Mouse (Mus musculus) C2C12 (cell line): ENCODE data around the gene Mfsd10. TPM values are rescaled to one million over a fixed set of nuclear protein-coding genes. Genes with fewer than 3 reads are reported as not detected.
"Not testable (repeated sequence)": the region's sequence is repeated elsewhere in the genome, so short reads cannot be mapped to it uniquely, and the experiment has no call there.

Experiments
- H3K27me3 ChIP-seq: one replicate; pipeline ENCODE4 v1.6.1; 2011; ENCODE audit not compliant: control insufficient read depth, insufficient read depth, insufficient read length
- H3K36me3 ChIP-seq: one replicate; pipeline ENCODE4 v1.6.1; 2011; ENCODE audit not compliant: control insufficient read depth, insufficient read depth
- H3K4me3 ChIP-seq: one replicate; pipeline ENCODE4 v1.5.1; 2011; ENCODE audit warnings: mild to moderate bottlenecking, control low read depth; ENCODE audit not compliant: poor library complexity, insufficient read depth, severe bottlenecking
- H3K79me2 ChIP-seq: one replicate; pipeline ENCODE4 v1.6.1; 2011; ENCODE audit not compliant: control insufficient read depth, insufficient read depth
- H3K79me3 ChIP-seq: one replicate; pipeline ENCODE4 v1.6.1; 2011; ENCODE audit warnings: low read depth, control low read depth
- H3ac ChIP-seq: one replicate; pipeline ENCODE3; 2011; ENCODE audit warnings: low read depth; ENCODE audit not compliant: control insufficient read depth, insufficient read length
- CEBPB ChIP-seq: IDR thresholded peaks from one replicate; pipeline ENCODE4 v1.6.1; 2011; ENCODE audit warnings: low read depth, mild to moderate bottlenecking, control low read depth, moderate library complexity
- CTCF ChIP-seq: IDR thresholded peaks from one replicate; pipeline ENCODE4 v1.5.1; 2011; ENCODE audit not compliant: control insufficient read depth, insufficient read depth, insufficient read length
- FOSL1 ChIP-seq: IDR thresholded peaks from one replicate; pipeline ENCODE4 v1.8.0; 2011; ENCODE audit warnings: mild to moderate bottlenecking, low read length; ENCODE audit not compliant: poor library complexity, insufficient read depth, severe bottlenecking
- MAX ChIP-seq: IDR thresholded peaks from one replicate; pipeline ENCODE4 v1.6.1; 2011; ENCODE audit warnings: mild to moderate bottlenecking, control low read depth
- MYOD1 ChIP-seq: IDR thresholded peaks from one replicate; pipeline ENCODE4 v1.6.1; 2011; ENCODE audit warnings: low read depth; ENCODE audit not compliant: control insufficient read depth, insufficient read length
- MYOG ChIP-seq: IDR thresholded peaks from one replicate; pipeline ENCODE4 v1.6.1; 2011; ENCODE audit not compliant: control insufficient read depth, insufficient read length; ENCODE audit errors: extremely low read depth
- USF1 ChIP-seq: IDR thresholded peaks from one replicate; pipeline ENCODE4 v1.6.1; 2011; ENCODE audit warnings: low read depth, mild to moderate bottlenecking, control low read depth, moderate library complexity
- polyA plus RNA-seq: library from polyadenylated mRNA; unstranded; fragments of >200 nt; fragmentation: generic; extraction: Trizol; gene quantifications from one replicate; pipeline ENCODE4 v1.2.1, GENCODE M21; 2012; ENCODE audit warnings: missing spikeins

Mfsd10 gene
- polyA plus RNA-seq, 1 experiment, result 69.3 TPM

GRCm38 (mm10) chr5:34593202-34593727 lies 43.7 kb downstream of the Mfsd10 start:
- Histone ChIP-seq H3K79me3 (peaks cover 11% of the 10 kb centered on the region), H3K36me3 (no peaks in the 10 kb centered on the region), H3ac (no peak overlapping the region), H3K27me3 (no peaks in the 10 kb centered on the region), H3K4me3 (no peak overlapping the region), H3K79me2 (peaks cover 84% of the 10 kb centered on the region)
- no peak for TF ChIP-seq USF1
- TF ChIP-seq MYOG, result no peak
- no peak for TF ChIP-seq MAX
- no peak for TF ChIP-seq FOSL1
- no peak for TF ChIP-seq CTCF
- no peak for TF ChIP-seq CEBPB
- no peak for TF ChIP-seq MYOD1

- no peak for TF ChIP-seq CTCF
- TF ChIP-seq MYOD1, result no peak
- TF ChIP-seq MAX, result no peak
- TF ChIP-seq MYOG, result no peak
- TF ChIP-seq CEBPB, result no peak
- TF ChIP-seq USF1, result no peak
- no peak for TF ChIP-seq FOSL1
- Histone ChIP-seq H3K36me3 (no peaks in the 10 kb centered on the region), H3K79me3 (peaks cover 12% of the 10 kb centered on the region), H3K27me3 (no peaks in the 10 kb centered on the region), H3K4me3 (no peak overlapping the region), H3ac (no peak overlapping the region), H3K79me2 (peaks cover 88% of the 10 kb centered on the region)
Measured at GRCm38 (mm10) chr5:34592666-34593065, 44.3 kb downstream of the Mfsd10 start.

GRCm38 (mm10) chr5:34592224-34592623 lies 44.8 kb downstream of the Mfsd10 start:
- H3K4me3 ChIP-seq, H3K36me3 ChIP-seq, H3ac ChIP-seq, H3K27me3 ChIP-seq: not testable (repeated sequence)
- Histone ChIP-seq H3K79me2 (peaks cover 88% of the 10 kb centered on the region), H3K79me3 (peaks cover 12% of the 10 kb centered on the region)

- Histone ChIP-seq H3K79me3 (peaks cover 12% of the 10 kb centered on the region), H3ac (no peak overlapping the region), H3K36me3 (no peaks in the 10 kb centered on the region), H3K79me2 (peaks cover 88% of the 10 kb centered on the region), H3K27me3 (no peaks in the 10 kb centered on the region), H3K4me3 (no peak overlapping the region)
- TF ChIP-seq MYOD1, result no peak
- no peak for TF ChIP-seq CTCF
- no peak for TF ChIP-seq MAX
- no peak for TF ChIP-seq FOSL1
- no peak for TF ChIP-seq CEBPB
- no peak for TF ChIP-seq MYOG
- no peak for TF ChIP-seq USF1
Measured at GRCm38 (mm10) chr5:34591388-34592004, 45.5 kb downstream of the Mfsd10 start.

- no peaks in the 10 kb centered on the region for H3K36me3 ChIP-seq
- no peak overlapping the region for H3K4me3 ChIP-seq
- H3K79me3 ChIP-seq, result peaks cover 19% of the 10 kb centered on the region
- H3K79me2 ChIP-seq, result peaks cover 90% of the 10 kb centered on the region
- no peak overlapping the region for H3ac ChIP-seq
- no peaks in the 10 kb centered on the region for H3K27me3 ChIP-seq
- TF ChIP-seq MYOG (no peak), USF1 (no peak)
Measured at GRCm38 (mm10) chr5:34590702-34591101, 46.3 kb downstream of the Mfsd10 start.

GRCm38 (mm10) chr5:34590059-34590458 lies 47.0 kb downstream of the Mfsd10 start:
- TF ChIP-seq MAX (no peak), CEBPB (no peak), MYOD1 (no peak), MYOG (no peak), CTCF (no peak), FOSL1 (no peak)
- no peaks in the 10 kb centered on the region for H3K27me3 ChIP-seq
- H3K36me3 ChIP-seq, result no peaks in the 10 kb centered on the region
- peaks cover 94% of the 10 kb centered on the region for H3K79me2 ChIP-seq
- H3K4me3 ChIP-seq, result no peak overlapping the region
- H3K79me3 ChIP-seq, result peaks cover 23% of the 10 kb centered on the region
- no peak overlapping the region for H3ac ChIP-seq
